In genomic region chr1:162564992-162565391, GRCm38 (mm10) we compare ENCODE assay signal across 13 mouse cellular contexts. TPM values are rescaled to one million over a fixed set of nuclear protein-coding genes. Genes with fewer than 3 reads are reported as not detected.
DNase-seq lines count a peak whose midpoint lies in the region; ATAC-seq and TF ChIP-seq lines count a peak whose summit lies in the region.
"Had no signal": no experiment of that assay in that cellular context is flagged by ENCODE, and none has a peak within 500 bp of the region (broad histone marks: within the 10 kb centered on the region; RNA-seq: fewer than 3 reads in every experiment).

No protein-coding gene starts in this region.

- 24% methylated on average over 3 of the region's 3 CpGs for WGBS in lung, adult 2 months
- WGBS in forebrain, embryonic 12.5 days, result 60% methylated on average over 3 of the region's 3 CpGs

- H3K4me2 ChIP-seq in forebrain, embryonic 12.5 days, result no peak overlapping the region
- H3K4me2 ChIP-seq: lung, embryonic 15.5 days had no signal

- no peaks in the 10 kb centered on the region for H3K9me3 ChIP-seq in forebrain, embryonic 12.5 days
- H3K9me3 ChIP-seq: hindbrain, embryonic 10.5 days; lung, embryonic 15.5 days had no signal

- peak; percentile 30 for DNase-seq in adrenal gland, postnatal 14 days
- no peak for DNase-seq in adrenal gland, adult 2 months
- DNase-seq in lung, adult 18-20 months, result peak; percentile 52 to 60
- no peak for DNase-seq in lung, adult 2 months
- DNase-seq in lung, postnatal 36 days, result peak; percentile 74
- DNase-seq in frontal cortex, postnatal 36 days (ENCODE audit: low spot score in 2 of 2), result no peak
- DNase-seq in gastrocnemius, adult 18-20 months (ENCODE audit: low spot score), result no peak
- DNase-seq: cerebellum, adult 9-10 months had no signal

- H3K4me3 ChIP-seq in lung, adult 2 months (replicated peaks; ENCODE audit: extremely low read depth, low read depth, low read length), result no peak overlapping the region
- H3K4me3 ChIP-seq in forebrain, embryonic 12.5 days (replicated peaks), result no peak overlapping the region
- H3K4me3 ChIP-seq: hindbrain, embryonic 10.5 days; lung, embryonic 15.5 days had no signal

- no peak for TF ChIP-seq POLR2A in lung, adult 2 months (IDR thresholded peaks at IDR 0.05; ENCODE audit: borderline replicate concordance, extremely low read depth, low read depth, low read length)

- no peak for TF ChIP-seq CTCF in lung, adult 2 months (IDR thresholded peaks at IDR 0.05; ENCODE audit: insufficient read depth, low read length)

- no peak overlapping the region for H3K27ac ChIP-seq in forebrain, embryonic 12.5 days
- H3K27ac ChIP-seq: hindbrain, embryonic 10.5 days; lung, embryonic 15.5 days had no signal

- H3K9ac ChIP-seq in forebrain, embryonic 12.5 days, result no peak overlapping the region
- H3K9ac ChIP-seq: lung, embryonic 15.5 days had no signal

- no peaks in the 10 kb centered on the region for H3K36me3 ChIP-seq in forebrain, embryonic 12.5 days (replicated peaks)
- H3K36me3 ChIP-seq: hindbrain, embryonic 10.5 days; lung, embryonic 15.5 days had no signal

- ATAC-seq in forebrain, embryonic 12.5 days (ENCODE audit: low FRiP score), result no peak
- ATAC-seq: forebrain, embryonic 14.5 days; Patski had no signal

- no peaks in the 10 kb centered on the region for H3K27me3 ChIP-seq in forebrain, embryonic 12.5 days
- H3K27me3 ChIP-seq: lung, embryonic 15.5 days; Patski had no signal

- H3K4me1 ChIP-seq in lung, adult 2 months (ENCODE audit: control insufficient read depth, insufficient read depth, low read length), result no peaks in the 10 kb centered on the region
- H3K4me1 ChIP-seq in forebrain, embryonic 12.5 days, result peaks cover 5% of the 10 kb centered on the region

RNA-seq across cellular contexts. Expression of gene Vamp4, which starts 5.3 kb away (rescaled TPM):
- 30.9 and 36.7 TPM in 2 replicates for total RNA-seq in adrenal gland, postnatal 14 days (2021)
- total RNA-seq in adrenal gland, adult 2 months (2021), result 10 to 100 TPM; 31.1 to 41.2 TPM
- 12.1 and 15.2 TPM in 2 replicates for polyA plus RNA-seq in adrenal gland, adult 2 months (2012; rRNA removed)
- 10.8 and 13.7 TPM in 2 replicates for polyA plus RNA-seq in lung, adult 2 months (2012; rRNA removed)
- 61.2 and 66.2 TPM in 2 replicates for polyA plus RNA-seq in forebrain, embryonic 12.5 days (2016; fragmentation: Nextera tagmentation; extraction: Ambion mirVana)
- total RNA-seq in gastrocnemius, adult 18-20 months (2021), result 10 to 100 TPM; 16.8 to 20.9 TPM

RNA-seq across cellular contexts. Expression of gene Mettl13, which starts 16.6 kb away (rescaled TPM):
- 16.8 and 17.3 TPM in 2 replicates for total RNA-seq in adrenal gland, postnatal 14 days (2021)
- 10 to 100 TPM; 13.2 to 18.3 TPM for total RNA-seq in adrenal gland, adult 2 months (2021)
- polyA plus RNA-seq in adrenal gland, adult 2 months (2012; rRNA removed), result 4.7 and 6.2 TPM in 2 replicates
- 3.9 and 6.2 TPM in 2 replicates for polyA plus RNA-seq in lung, adult 2 months (2012; rRNA removed)
- 23.4 and 26.1 TPM in 2 replicates for polyA plus RNA-seq in forebrain, embryonic 12.5 days (2016; fragmentation: Nextera tagmentation; extraction: Ambion mirVana)
- total RNA-seq in gastrocnemius, adult 18-20 months (2021), result 1 to 10 TPM; 7.1 to 8.5 TPM

Comparison
In these comparisons a context has a peak if more than half of its experiments do, and no peak if none do; other contexts are left out.
1. DNase-seq: peak in adrenal gland, postnatal 14 days (single experiment), lung, adult 18-20 months (2 of 2) and lung, postnatal 36 days (single experiment); none in adrenal gland, adult 2 months (single experiment), lung, adult 2 months (single experiment), frontal cortex, postnatal 36 days (0 of 2) and gastrocnemius, adult 18-20 months (single experiment).